Mouse (Mus musculus): ENCODE results near the gene Prrc2b.

Gene Prrc2b

GRCm38 (mm10) chr2:32150924-32151659 lies at the start of gene Prrc2b:
Prrc2b (plus strand) TSS chr2:32151082.
- DNase-seq (ENCODE audit: extremely low read depth, low read depth, low spot score): no peak

DNA sequence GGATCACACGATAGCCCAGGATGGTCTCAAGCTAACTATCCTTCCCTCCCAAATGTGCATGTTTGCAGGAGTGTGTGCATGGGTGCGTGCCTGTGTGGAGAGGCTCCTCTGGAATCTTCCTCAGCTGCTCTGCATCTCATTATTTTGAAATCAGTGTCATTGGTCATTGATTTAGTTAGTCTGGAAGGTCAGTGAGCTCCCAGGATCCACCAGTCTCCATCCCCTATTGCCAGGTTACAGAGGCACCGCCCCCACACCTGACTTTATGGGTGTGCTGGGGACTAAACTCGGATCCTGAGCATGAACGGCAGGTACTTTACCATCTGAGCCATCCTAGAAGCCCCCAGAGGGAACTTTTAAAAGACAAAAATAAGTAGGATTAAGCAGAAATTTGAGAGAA lies 47.9 kb upstream of the Prrc2b start:
- no peak for DNase-seq (ENCODE audit: extremely low read depth, low read depth, low spot score)

DNA sequence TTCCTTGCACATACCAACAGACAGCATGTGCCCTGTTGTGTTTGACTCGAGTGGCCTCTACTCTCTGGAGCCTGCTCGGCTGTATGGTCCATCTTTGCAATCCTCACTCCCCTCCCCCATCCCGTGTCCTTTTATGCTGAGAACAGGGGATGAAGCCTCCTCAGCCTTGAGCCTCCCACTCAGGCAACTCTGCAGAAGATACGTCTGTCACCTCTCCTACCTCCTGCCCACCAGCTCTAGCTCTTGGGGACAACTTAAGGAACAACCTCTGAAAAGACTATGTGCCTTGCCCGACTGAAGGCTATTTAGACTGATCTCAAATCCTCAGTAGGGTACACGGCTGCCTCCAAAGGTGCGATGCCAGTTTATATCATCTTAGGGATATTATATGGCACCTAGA lies 47.3 kb upstream of the Prrc2b start:
- DNase-seq (ENCODE audit: extremely low read depth, low read depth, low spot score): no peak

GRCm38 (mm10) chr2:32104122-32104521 lies 46.8 kb upstream of the Prrc2b start:
- no peak for DNase-seq (ENCODE audit: extremely low read depth, low read depth, low spot score)

DNA sequence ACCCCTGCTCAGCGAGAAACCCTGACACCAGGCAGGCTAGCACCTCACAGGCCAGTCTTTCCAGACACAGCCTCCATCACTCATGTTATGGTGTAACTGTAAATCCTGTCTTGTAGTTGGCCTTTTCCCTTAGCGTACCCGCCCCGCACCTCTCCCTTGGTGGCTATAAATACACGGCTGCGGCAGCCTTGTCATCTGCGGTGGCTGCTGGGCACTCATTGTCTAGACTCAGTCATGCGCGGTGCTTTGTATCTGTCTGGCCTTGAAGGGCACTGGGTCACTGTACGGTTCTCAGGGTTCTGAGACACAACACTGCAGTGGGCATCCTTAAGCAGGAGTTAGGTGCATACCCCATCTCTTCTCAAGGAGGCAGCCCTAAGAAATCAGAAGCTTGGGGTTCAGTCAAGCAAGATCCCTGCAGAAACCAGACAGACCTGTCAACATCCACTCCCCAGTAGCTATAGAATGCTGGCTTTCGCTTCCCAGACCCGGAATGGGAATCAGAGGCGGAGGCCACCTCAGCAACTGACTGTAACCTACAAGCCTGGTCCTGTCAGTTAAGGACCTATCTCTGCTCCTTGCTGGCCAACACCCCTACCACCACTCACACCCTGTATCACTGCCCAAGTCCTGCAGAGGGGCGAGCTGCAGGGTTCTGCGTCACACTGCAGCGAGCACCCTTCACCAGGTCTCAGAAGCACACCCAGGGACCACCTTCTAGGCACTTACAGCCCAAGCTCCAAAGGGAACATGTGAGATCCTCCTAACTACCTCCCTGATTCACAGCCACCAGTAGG lies 45.6 kb upstream of the Prrc2b start:
- no peak for DNase-seq (ENCODE audit: extremely low read depth, low read depth, low spot score)

GRCm38 (mm10) chr2:32105930-32106329 lies 45.0 kb upstream of the Prrc2b start:
- DNase-seq (ENCODE audit: extremely low read depth, low read depth, low spot score): no peak

- DNase-seq (ENCODE audit: extremely low read depth, low read depth, low spot score): no peak
Observed at GRCm38 (mm10) chr2:32111268-32111667, 39.6 kb upstream of the Prrc2b start.

- DNase-seq (ENCODE audit: extremely low read depth, low read depth, low spot score): no peak
Observed at GRCm38 (mm10) chr2:32112548-32112947, 38.3 kb upstream of the Prrc2b start.

DNA sequence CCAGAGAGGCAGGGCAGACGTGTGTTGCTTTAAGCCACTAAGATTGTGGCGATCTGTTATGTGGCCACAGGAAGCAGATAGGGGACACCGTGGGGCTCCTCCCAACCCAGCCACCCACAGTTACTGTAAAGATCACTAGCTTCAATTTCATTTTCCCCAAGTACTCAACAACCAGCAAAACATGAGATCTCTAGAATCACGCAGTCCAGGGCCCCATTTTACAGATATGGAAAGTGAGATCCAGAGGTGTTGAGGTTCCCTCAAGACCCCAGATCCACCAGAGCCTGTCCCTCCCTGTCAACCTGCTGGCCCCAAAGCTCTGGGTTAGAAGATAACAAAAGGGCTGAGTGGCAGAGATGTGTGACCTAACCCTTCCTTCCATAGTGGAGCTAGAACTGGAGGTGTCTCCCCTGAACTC lies 35.0 kb upstream of the Prrc2b start:
- DNase-seq (ENCODE audit: extremely low read depth, low read depth, low spot score): no peak

DNA sequence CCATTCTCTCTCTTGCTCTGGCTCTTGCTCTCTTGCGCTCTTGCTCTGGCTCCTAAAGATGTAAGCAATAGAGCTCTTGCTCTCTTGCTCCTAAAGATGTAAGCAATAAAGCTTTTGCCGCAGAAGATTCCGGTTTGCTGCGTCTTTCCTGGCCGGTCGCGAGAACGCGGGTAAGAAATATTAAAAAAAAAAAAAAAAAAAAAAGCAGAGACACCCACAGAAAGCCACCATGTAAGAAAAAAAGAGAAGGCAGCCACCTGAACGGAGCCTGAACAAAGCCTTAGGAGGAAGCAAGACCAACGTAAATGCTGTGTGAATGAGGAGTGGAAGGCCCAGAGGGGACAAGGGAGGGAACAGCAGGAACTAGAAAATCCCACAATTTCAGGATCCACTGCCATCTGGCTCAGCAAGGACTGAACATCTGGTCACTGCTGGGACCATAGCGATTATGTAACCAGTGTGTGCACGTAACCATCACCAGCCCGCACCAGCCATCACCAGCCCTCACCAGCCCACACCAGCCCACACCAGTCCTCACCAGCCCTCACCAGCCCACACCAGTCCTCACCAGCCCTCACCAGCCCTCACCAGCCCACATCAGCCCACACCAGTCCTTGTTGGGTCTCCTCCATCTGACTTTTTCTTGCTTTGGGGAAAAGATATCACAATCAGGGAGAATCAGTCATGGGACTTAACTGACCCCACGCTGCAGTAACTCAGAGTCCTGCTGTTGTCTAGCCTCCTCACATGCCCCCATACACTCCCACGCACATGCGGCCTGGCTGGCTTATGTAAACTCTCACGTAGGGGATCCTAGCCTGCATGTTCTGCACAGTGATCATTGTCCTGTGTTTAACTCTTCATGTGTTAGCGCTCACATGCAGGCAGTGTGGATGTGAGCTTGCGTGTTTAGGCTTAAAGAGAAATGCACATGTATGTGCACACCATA lies 30.8 kb upstream of the Prrc2b start:
- no peak for DNase-seq (ENCODE audit: extremely low read depth, low read depth, low spot score)

- DNase-seq (ENCODE audit: extremely low read depth, low read depth, low spot score): no peak
Observed at GRCm38 (mm10) chr2:32121150-32121549, 29.7 kb upstream of the Prrc2b start.

DNA sequence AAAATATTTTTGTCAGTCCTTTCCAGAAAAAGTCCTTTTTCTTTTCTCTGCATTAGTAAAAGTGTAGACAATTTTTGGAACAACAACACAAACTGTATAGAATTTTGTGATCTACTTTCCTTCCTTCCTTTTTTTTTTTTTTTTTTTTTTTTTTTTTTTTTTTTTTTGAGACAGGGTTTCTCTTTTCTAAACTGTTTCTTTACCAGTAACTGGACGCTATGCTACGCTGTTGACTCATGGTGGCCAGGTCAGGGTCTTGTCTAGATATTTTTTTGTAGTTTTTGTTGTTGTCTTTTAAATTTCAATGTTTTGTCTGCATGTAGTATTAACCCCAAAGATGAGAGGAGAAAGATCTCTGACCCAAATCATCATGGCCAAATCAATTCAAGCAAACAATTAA lies 29.1 kb upstream of the Prrc2b start:
- no peak for DNase-seq (ENCODE audit: extremely low read depth, low read depth, low spot score)

DNA sequence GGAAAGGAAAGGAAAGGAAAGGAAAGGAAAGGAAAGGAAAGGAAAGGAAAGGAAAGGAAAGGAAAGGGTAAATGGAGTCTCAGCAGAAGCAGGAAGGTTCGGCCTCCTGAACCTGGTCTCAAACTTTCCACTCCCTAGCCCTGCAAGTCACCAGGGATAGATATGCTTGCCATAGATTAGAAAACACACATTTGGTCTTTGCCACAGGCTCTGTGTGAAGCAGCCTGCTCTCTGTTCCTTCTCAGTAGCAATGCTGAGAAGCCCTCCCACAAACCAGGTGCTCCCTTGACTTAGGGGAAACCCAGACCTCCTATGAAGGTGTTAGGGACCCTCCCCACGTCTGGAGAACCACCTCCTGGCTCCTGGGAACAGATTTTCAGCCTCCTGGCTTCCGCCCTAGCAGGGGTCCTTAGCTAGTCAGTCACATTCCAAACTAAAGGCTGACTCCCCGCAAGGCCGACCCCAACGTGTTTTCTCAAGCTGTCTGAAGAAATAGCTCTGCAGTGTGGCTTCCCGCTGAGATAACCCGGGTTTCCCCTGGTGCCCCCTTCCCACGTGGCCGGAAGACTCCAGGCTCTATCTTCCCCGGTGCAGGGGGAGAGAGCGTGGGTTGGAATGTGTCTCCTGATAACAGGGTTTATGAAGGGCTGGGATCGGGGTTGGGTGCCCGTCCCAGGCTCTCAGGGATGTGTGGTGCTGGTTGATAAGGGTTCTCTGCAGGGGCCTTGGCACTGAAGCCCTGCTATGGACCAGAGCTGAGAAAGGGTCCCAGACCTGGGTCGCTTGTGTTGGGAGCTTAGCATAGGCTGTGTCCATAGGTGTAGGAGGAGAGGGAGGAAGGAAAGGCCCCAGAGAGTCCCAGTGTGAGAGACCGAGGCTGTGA lies 23.0 kb upstream of the Prrc2b start:
- DNase-seq (ENCODE audit: extremely low read depth, low read depth, low spot score): no peak

GRCm38 (mm10) chr2:32128536-32128841 lies 22.4 kb upstream of the Prrc2b start:
- DNase-seq (ENCODE audit: extremely low read depth, low read depth, low spot score): no peak

- no peak for DNase-seq (ENCODE audit: extremely low read depth, low read depth, low spot score)
Observed at GRCm38 (mm10) chr2:32129383-32130074, 21.4 kb upstream of the Prrc2b start.

- DNase-seq (ENCODE audit: extremely low read depth, low read depth, low spot score): no peak
Observed at GRCm38 (mm10) chr2:32130435-32130834, 20.4 kb upstream of the Prrc2b start.

GRCm38 (mm10) chr2:32131205-32131834 lies 19.6 kb upstream of the Prrc2b start:
- DNase-seq (ENCODE audit: extremely low read depth, low read depth, low spot score): no peak

DNA sequence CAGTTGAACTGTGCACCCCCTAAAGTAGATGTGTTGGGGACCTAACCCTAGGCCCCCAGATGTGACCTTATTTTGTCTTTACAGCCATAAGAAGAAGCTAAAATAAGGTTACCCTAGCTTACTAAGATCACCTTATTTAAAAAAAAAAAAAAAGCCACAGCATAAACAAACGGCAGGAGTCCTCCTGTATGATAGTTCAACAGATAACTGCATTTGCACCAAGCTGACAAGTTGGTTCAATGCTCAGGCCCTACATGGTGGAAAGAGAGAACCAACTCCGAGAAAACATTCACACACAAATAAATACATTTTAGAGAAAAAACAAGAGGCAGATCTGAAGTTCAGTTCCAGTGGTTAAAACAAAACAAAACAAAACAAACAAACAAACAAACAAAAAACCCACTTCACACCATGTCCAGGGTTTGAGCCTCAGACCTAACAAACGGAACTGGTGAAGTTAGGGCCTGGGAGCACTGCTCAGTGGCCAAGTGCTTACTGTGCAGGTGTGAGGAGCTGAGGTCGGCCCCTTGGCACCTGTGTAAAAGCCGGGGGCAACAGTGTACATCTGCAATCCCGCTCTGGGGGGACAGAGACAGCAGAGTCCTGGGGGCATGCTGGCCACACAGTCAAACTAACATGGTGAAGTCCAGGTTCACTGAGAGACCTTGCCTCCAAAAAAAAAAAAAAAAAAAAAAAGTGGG lies 18.9 kb upstream of the Prrc2b start:
- no peak for DNase-seq (ENCODE audit: extremely low read depth, low read depth, low spot score)

DNA sequence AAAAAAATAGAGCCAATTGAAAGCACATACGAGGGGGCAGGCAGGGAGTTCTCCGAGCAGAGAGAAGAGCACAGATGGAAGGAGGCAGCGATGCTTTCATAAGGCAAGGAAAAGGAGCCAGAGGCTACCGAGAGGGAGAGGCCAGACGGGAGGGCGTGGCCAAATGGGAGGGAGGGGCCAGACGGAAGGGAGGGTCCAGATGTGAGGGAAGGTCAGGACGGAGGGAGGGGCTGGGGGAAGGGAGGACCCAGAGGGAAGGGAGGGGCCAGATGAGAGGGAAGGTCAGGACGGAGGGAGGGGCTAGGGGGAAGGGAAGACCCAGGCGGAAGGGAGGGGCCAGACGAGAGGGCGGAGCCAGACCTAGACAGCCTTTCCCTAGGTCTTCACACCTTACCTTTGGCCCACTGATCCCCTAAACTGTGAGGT lies 18.3 kb upstream of the Prrc2b start:
- no peak for DNase-seq (ENCODE audit: extremely low read depth, low read depth, low spot score)
